Mouse (Mus musculus) gonadal fat pad, adult 2 months (tissue): ENCODE measurements around the gene Rims1. TPM values are rescaled to one million over a fixed set of nuclear protein-coding genes. Genes with fewer than 3 reads are reported as not detected.

Experiments
- DNase-seq: peaks from one replicate; pipeline ENCODE4 v3.0.0-alpha.2; 2012; ENCODE audit warnings: low read depth
- polyA plus RNA-seq: library from polyadenylated mRNA; depleted of rRNA; stranded (reverse); fragments of >200 nt; gene quantifications from 2 replicates; pipeline ENCODE4 v1.2.3, GENCODE M21; 2012

The Rims1 gene
- polyA plus RNA-seq, 1 experiment: 0.57 TPM

GRCm38 (mm10) chr1:22377062-22377461 is 428.7 kb downstream of the Rims1 start:
- DNase-seq: no peak

GRCm38 (mm10) chr1:22356209-22356608 is 449.6 kb downstream of the Rims1 start:
- no peak for DNase-seq

GRCm38 (mm10) chr1:22353687-22354086 is 452.1 kb downstream of the Rims1 start:
- no peak for DNase-seq

- no peak for DNase-seq
Measured at GRCm38 (mm10) chr1:22338914-22339313, 466.9 kb downstream of the Rims1 start.

- no peak for DNase-seq
Measured at GRCm38 (mm10) chr1:22320941-22321676, 484.7 kb downstream of the Rims1 start.

GRCm38 (mm10) chr1:22315537-22315936 is 490.3 kb downstream of the Rims1 start:
- DNase-seq: no peak

GRCm38 (mm10) chr1:22311471-22311870 is 494.3 kb downstream of the Rims1 start:
- no peak for DNase-seq

GRCm38 (mm10) chr1:22306519-22306918 is 499.3 kb downstream of the Rims1 start:
- no peak for DNase-seq

- DNase-seq: no peak
Measured at GRCm38 (mm10) chr1:22305932-22306331, 499.9 kb downstream of the Rims1 start.

GRCm38 (mm10) chr1:22293953-22294352 is 511.8 kb downstream of the Rims1 start:
- no peak for DNase-seq

GRCm38 (mm10) chr1:22293310-22293709 is 512.5 kb downstream of the Rims1 start:
- DNase-seq: no peak

GRCm38 (mm10) chr1:22286807-22287206 is 519.0 kb downstream of the Rims1 start:
- DNase-seq: no peak

- no peak for DNase-seq
Measured at GRCm38 (mm10) chr1:22279954-22280353, 525.8 kb downstream of the Rims1 start.

- no peak for DNase-seq
Measured at GRCm38 (mm10) chr1:22274081-22274480, 531.7 kb downstream of the Rims1 start.

GRCm38 (mm10) chr1:22270131-22270530 is 535.7 kb downstream of the Rims1 start:
- DNase-seq: no peak

GRCm38 (mm10) chr1:22268581-22269359 is 537.0 kb downstream of the Rims1 start:
- no peak for DNase-seq

GRCm38 (mm10) chr1:22266491-22266890 is 539.3 kb downstream of the Rims1 start:
- DNase-seq: no peak

GRCm38 (mm10) chr1:22265528-22265927 is 540.3 kb downstream of the Rims1 start:
- DNase-seq: no peak

- DNase-seq: no peak
Measured at GRCm38 (mm10) chr1:22262169-22262950, 543.4 kb downstream of the Rims1 start.

GRCm38 (mm10) chr1:22261702-22262101 is 544.1 kb downstream of the Rims1 start:
- DNase-seq: no peak

- DNase-seq: no peak
Measured at GRCm38 (mm10) chr1:22260291-22260690, 545.5 kb downstream of the Rims1 start.

- no peak for DNase-seq
Measured at GRCm38 (mm10) chr1:22258356-22258755, 547.4 kb downstream of the Rims1 start.
